Mouse (Mus musculus) liver, embryonic 14.5 days (tissue): Measurements from ENCODE around the gene Synj2.

Experiments
- CTCF ChIP-seq: IDR thresholded peaks from 2 replicates; pipeline ENCODE4 v1.5.1; 2016; ENCODE audit warnings: antibody characterized with exemption, low read depth, control low read depth
- EP300 ChIP-seq: IDR thresholded peaks from 2 replicates; pipeline ENCODE4 v1.6.1; 2016; ENCODE audit warnings: antibody characterized with exemption, low read depth

GRCm38 (mm10) chr17:5978505-5979077, 37.5 kb downstream of the Synj2 start:
- TF ChIP-seq CTCF (no peak), EP300 (no peak)
